Mouse (Mus musculus) right cerebral cortex, postnatal 36 days (tissue): ENCODE results near the gene Atp2b4.

Experiments
- DNase-seq, 2 experiments: peaks; one replicate each; pipeline ENCODE4 v3.0.0; 2022; ENCODE audit warnings: low spot score in 2 of 2, mixed read lengths in 1 of 2

Gene Atp2b4

DNA sequence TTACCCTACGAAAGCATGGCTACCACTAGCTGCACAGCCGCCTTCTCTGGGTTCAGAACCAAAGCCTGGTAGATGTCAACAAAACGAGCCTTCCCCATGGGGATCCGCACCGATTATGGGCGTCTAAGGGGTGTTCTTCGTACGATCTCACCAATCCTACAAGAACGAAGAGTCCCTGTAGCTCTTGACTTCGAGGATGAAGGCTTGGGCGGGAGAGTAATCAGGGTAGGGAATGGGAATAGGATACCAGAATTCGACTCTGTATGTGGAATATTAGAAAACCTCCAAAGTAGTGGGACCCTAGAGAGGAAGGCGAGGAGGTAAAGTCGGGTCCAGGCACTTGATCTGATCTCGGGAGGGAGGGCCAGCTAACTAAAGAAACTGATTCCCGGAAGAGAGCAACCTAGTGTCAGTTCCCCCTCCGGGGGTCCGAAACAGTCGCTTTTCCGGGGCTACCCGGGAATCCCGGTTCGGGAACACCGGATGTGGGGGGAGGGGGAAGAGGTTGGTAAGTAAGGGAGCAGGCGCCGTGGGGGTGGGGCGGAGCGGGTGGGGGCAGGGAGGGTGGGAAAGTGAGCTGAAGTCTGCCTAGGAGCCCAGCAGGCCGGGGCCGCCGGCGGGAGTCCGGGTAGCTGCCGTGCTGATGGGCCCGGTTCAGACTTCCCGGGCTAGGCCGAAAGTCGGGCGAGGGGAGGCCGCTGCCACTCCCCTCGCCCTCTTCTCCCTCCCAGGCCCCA is 140.2 kb downstream of the Atp2b4 start, which contains the start of gene Zbed6:
Zbed6 (minus strand) TSS at position 420 of the 737 bp plus-strand sequence.
- DNase-seq: peak; percentile 30 to 54

DNA sequence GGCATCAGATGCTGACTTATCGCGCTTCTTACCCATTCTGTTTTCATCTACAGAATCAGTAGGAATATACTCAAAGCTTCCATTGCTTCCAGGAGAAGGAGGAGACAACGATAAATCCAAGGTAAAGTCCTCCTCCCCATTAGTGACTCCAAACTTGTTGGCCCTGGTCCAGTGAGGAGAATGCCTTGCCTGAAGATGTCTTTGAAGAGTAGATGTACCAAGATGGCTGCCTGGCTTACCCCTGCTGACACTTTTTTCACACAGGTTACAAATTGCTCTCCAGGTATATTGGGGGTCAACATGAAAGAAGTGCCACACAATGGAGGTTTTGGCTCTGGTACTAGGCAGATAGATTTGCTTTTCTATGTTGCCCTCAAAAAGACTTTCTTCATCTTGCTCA is 142.0 kb downstream of the Atp2b4 start:
- DNase-seq: no peak

DNA sequence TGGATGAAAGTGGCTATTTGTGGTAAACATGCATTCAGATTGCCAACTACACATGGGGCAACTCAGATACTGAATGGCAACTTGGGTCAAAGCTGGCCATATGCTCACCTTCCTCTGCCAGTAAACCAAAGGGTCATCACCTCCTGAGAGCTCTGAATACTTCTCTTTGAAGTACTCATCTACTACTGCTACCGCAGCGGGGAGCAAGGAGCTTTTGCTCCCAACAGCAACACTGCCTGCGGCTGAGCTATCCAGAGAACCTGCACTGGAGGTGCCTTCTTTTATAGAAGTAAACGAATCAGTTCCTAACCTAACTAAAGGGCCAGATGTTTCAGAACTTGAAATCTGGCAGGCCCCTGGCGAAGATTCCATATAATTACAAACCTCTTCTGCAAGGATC is 144.0 kb downstream of the Atp2b4 start:
- no peak for DNase-seq

DNA sequence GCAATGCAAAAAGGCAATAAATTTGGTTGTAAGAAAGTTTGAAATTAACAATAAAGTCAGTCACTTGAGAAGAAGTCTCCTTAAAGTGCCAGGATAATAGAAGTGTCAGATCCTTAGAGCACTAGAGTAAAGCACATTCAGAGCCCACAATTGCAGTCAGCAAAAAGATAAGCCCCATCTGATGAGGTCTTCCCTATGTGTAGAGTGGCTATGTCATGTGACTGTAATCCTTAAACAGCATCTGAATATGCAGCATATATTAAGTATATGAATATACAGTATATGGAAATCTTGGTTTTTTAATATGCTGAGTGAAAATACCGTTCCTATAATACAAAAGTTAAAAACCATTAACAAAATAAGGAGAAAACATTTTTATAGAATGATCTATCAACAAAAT is 147.8 kb downstream of the Atp2b4 start:
- no peak for DNase-seq

DNA sequence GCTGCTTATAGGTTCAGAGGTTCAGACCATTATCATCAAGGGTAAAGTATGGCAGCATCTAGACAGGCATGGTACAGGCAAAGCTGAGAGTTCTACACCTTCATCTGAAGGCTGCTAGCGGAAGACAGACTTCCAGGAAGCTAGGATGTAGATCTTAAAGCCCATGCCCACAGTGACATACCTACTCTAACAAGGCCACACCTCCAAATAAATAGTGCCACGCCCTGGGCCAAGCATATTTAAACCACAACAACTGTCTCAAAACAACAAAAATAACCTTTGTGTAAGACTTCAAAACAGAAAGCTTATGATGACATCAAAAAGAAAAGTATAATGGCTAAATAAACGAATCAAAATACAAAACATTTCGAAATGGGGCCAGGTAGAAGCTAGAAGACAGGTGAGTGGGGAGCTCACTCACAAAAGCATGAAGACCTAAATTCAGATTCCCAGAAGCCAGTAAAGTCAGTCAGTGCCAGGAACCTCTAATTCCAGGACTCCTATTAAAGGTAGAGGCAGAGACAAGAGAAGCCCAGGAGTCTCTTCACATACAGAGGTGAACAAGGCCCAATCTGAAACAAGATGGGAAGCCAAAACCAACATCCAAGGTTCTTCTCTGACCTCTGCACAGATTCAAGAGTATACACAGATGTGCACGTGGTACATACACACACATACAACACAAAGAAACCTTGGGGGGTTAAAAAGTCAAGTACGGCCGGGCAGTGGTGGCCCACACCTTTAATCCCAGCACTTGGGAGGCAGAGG is 150.4 kb downstream of the Atp2b4 start:
- DNase-seq: no peak
